Mouse (Mus musculus) gastrocnemius, postnatal 36 days (tissue): ENCODE results near the gene Dgkg. TPM values are rescaled to one million over a fixed set of nuclear protein-coding genes. Genes with fewer than 3 reads are reported as not detected.

Source experiments
- DNase-seq, 2 experiments: peaks; one replicate each; pipeline ENCODE4 v3.0.0; 2022
- intact Hi-C: fragments of 180-260 bp; cut with DNase I; formaldehyde crosslinking; loops from one replicate; pipeline ENCODE4 v1.15.1; 2025
- long read RNA-seq, 2 experiments: library from polyadenylated mRNA; stranded (forward); transcript quantifications; one replicate each; pipeline ENCODE4 v2.0.0; 2021
- total RNA-seq, 2 experiments: library from RNA; stranded (reverse); gene quantifications; 2 replicates each; pipeline ENCODE4 v1.2.3; 2021

Dgkg gene
- total RNA-seq, result under 1 TPM; 0.54 TPM
- long read RNA-seq, experiment 1, result 0 reads
- long read RNA-seq, experiment 2, result 0 reads

DNA sequence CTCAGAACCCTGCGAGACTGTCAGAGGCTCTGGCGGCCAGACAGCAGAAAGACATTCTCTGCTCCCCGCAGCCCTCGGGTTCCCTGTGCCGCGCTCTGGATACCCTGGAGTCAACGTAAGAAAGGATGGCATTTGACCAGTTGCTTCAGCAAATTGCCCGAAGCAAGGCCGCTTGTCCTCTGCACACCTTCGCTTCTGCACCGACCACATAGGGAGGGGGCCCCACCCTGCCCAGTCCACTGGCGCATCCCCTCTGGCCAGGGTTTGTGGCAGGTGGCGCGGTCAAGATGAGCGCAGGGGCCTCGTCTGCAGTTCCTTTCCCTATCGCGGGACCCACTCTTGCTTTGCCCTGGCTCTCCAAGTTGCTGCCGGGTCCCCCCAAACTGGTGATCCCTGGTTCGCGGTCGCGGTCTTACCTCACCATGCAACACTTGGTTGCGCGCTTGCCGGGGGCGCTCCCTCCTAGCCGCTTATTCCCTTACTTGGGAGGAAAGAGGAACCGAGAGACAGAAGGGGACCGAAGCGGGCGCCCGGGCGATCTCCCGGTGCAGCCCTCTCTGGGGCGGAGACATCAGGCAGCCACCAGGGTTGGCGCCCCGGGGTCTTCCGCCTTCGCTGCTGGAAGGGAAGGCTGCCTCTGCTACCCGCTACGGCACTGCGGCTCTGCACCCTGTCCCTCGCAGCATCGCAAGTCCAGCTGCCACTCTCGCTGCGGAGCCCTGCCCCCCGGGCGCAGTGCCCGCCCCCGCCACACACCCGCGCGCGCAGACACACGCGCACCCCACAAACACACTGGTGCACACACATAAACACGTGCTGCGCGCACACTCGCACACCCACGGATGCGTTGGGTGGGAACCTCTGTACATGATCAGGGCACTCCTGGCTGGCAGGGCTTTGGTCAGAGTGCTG, at the start of gene Dgkg:
TSS of gene Dgkg (minus strand) at position 689 of the 912 bp plus-strand sequence.
- peak; percentile 17 to 29 for DNase-seq
- intact Hi-C loops, result no loop called here

DNA sequence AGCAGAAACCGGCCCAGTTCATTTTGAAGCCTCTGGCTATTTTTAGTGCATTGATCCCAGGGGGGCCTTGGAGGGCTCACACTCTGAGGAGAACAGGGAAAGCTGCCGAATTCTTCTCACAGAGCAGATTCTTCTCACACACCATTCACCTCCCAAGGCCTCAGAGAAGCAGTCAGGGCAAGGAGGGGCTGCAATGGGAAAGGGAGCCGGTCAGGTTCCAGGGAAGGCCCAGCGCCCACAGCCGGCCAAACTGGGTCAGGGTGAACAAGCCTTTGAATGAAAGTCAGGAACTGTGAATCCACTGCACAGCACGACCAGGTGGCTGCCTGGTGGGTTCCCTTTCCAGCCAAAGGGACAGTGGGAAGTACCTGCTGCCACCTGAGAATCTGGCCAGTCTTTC, 47.9 kb upstream of the Dgkg start:
- intact Hi-C loops, result no loop called here
- no peak for DNase-seq

DNA sequence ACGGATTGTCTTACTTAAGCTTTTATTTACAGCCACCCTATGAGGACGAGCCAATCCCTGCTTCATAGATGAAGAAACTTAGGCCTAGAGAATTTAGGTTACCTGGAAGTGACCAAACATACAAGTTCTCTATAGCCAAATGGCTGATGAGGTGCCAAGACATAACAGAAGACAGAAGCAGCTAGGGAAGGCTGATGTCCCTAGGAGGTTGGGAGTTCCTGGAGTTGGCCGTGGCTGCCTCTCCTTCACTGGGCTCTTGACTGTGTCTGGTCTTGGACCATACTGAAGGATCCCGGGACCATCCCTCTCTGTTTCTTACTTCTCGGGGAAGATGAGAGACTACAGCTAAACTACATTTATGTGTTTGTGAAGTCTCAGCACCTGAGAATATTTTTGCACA, 47.1 kb upstream of the Dgkg start:
- intact Hi-C loops, result no loop called here
- no peak for DNase-seq

DNA sequence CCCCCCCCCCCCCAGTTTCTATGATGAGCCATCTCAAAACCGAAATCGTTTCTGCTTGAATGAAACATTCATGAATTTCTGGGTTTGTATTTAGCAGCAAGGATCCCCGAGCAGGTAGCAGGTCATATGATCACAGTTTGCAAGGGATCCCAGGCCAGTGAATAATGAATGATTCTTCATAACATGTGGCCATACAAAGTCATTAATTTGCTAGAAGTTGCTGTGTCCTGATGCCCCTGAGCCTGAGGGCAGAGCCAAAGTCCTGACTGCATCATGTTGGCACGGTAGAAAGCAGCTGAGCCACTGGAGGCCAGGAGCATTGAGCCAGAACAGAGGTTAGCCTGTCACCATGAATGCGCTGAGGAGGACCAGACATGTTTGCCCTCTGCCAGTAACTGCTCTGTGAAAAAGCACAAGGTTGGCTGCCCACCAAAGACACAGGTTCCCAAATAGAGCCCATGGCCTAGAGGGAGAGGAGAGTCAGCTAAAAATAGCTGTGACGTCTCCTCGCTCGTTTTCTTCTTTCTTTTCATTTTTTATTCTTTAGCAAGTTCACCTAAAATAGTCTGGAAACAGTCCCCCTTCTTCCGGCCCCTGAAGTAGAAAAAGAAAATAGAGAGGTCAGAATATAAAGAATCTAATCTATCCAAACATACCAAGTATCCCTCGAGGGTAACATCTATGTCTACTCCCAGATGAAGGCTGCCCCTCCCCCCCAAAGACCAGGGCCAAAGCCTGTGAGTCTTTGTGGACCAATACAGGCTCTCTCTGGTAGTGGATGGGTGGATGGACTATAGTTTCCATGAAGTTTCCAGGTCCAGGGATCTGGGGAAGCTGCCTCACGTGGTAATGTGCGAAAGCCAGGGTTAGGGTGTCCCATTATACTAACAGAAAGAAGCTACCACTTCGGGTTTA, 42.1 kb upstream of the Dgkg start:
- intact Hi-C loops, result no loop called here
- DNase-seq, result peak in 1 of 2 experiments; percentile 25

DNA sequence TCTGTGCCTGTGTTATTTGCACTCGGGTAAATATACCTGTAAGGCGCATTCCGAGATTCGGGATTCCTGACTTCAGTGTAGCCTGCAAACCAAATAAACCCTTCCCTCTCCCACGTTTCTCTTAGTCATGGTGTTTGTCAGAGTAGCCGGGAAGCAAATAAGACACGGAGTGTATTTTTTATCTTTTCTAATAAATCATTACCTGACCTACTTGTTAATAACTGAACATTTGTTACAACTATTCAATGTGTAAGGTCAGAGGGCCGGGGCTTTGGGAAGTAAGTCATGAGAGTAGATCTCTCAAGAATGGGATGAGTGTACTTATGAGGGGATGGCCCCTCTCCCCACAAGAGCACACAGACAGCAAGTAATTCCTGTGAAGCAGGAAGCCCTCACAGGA, 41.1 kb upstream of the Dgkg start:
- intact Hi-C loops, result no loop called here
- DNase-seq, result no peak

DNA sequence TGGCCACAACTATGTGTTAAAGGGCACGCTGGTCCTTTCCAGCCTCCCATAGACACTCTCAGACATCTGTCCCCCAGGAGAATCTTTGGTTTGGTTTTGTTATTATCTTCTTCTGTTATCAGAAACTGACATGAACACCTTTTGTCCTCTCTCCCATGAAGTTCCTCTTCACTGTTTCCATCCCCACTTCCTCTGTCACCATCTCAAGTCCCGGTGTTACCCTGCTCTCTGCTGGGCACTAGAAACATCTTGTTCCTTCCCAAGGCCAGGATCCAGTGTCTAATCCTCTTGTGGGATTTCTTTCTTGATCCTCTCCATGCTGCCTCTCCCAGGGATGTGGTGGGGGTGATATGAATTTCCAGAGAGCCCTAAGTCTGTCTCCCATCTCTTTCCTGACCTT, 32.6 kb upstream of the Dgkg start:
- no peak for DNase-seq
- intact Hi-C loops, result no loop called here

DNA sequence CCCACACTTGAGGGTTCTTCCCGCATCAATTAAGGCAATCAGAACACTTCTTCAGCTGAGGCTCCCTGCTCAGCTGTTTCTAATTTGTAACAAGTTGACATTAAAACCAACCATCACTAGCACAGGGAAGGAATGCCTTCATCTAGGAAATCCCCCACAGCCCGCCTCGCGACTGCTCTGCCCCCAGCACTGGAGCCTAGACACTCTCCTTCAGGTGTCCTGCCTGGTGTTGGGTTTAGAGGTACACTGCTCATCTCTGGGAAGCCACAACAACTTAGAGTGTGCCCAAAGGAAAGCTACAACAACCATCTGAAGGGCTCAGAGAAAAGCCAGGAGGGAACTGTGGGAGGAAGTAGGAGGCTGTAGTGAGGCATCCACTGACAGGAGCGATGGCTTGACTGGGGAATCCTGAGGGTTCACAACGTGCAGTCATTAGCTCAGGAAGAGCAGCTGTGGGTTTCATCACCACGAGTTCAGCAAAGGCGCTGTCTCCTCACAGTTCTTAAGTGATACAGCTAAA, 30.8 kb upstream of the Dgkg start:
- no peak for DNase-seq
- intact Hi-C loops, result no loop called here

DNA sequence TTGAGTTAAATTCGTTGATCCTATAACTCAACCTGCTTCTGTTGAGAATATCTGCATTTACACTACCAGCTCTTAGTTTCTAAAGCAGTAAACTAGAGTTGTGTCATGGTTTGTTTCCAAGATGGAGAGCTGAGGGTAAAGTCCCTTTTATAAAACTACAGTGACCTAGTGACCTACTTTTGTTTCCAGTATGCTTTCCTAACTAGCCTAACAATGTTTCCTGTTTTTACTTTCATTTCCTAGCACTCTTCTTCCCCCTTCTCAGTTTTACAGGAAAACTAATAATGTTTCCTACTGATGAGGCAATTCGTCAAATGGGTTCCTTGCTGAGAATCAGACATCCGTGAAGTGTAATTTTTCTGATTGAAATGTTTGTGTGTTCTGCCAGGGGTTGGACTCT, 26.6 kb upstream of the Dgkg start:
- intact Hi-C loops, result no loop called here
- DNase-seq, result no peak

DNA sequence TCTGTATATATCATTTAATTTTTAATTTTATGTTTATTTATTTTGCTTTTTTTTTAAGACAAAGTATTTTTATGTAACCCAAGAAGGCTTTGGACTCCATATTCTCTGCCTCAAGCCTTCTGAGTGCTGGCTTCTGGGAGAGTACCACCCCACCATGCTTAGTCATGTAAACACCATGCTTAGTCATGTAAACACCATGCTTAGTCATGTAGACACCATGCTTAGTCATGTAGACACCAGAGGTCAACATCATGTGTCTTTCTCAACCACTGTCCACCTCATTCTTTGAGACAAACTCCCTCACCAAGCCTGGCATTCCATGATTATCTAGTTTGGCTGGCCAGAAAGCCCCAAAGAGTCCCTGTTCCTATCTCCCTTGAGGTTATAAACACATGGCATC, 25.7 kb upstream of the Dgkg start:
- intact Hi-C loops, result no loop called here
- DNase-seq, result no peak

DNA sequence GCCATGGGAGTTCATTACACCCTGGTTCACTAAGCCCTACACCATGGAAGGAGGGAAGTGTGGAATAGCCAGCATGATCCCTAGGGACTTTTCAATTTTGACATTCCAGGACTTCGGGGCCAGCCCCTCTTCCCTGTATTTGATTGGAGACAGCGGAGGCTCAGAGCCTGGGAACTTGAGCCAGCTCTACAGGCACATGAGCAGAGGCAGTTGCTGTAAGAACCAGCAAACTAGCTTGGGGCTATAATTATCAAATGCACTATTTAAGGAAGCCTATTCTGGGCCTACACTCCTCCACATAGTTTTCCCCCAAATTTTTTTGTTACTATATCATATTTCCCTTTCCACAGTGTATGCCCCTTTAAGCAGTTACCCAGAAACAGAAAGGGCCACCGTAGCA, 22.6 kb upstream of the Dgkg start:
- no peak for DNase-seq
- intact Hi-C loops, result no loop called here

DNA sequence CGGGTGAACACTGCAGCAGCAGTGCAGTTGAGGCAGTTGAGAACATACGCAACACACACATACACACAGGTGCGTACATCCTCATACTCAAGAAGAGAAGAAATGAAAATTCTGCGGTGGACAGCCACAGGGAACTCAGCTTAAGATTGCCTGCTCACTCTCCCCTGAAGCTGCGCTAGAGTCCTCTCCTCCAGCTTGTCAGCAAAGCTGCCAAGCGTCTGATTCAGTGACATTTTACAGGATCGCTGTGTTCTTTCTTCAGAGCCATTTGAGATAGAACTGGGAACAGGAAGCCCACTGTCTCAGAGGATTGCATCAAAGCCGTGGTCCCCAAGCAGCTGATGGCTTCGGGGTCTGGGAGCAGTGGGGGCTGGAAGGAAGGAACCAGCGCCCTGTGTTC, 17.6 kb upstream of the Dgkg start:
- intact Hi-C loops, result no loop called here
- no peak for DNase-seq

DNA sequence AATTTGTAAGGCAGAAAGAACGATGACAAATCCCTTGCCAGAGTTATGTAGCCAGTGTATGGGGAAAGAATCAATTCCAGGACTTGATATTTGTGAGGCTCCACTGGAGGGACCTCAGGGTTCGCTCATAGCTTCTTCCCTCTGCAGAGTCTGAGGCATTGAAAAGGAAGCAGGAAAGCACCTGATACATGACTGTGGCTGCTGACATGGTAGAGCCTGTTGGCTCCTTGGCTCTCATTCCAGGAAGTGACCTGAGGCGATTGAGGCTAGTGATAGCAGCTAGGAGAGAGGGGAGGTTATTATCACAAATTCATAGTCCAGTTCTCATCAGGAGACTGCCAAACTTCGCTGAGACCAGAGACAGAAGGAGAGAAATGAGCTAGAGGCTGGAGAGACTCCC, 17.1 kb upstream of the Dgkg start:
- intact Hi-C loops, result no loop called here
- DNase-seq, result no peak

DNA sequence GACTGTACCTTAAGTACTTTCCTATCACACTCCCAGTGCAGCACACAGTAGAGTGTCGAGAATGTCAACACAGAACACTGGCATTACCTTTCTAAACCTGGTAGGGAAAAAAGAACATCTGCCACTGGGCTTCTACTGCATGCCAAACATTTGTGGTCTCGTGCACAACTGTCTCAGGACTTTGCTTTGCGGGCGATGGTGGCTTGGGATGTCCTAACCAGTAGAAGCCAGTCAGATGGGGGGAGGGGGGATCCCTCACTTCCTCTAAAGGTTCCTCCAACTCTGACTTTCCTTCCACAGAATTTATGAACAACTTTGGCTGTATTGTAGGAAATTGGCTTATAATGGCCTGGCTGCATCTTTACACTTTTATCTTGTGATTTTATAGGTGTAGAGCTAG, 7.0 kb upstream of the Dgkg start:
- intact Hi-C loops, result no loop called here
- no peak for DNase-seq

DNA sequence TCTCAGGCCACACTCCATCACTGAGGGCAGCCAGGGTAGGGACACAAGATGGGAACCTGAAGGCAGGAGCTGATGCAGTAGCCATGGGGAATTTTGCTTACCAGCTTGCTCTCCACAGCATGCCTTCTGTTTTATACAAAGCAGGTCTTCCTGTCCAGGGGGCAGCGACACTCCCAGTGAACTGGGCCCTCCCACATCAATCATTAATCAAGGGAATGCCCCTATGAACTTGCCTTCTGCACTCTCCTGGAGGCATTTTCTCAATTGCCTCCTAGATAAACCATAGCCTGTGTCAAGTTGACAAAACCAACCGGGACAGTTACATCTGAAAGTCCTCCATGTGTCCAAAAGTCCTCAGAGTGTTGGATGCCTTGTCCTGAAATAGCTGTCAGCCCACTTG, 6.1 kb upstream of the Dgkg start:
- intact Hi-C loops, result no loop called here
- no peak for DNase-seq

DNA sequence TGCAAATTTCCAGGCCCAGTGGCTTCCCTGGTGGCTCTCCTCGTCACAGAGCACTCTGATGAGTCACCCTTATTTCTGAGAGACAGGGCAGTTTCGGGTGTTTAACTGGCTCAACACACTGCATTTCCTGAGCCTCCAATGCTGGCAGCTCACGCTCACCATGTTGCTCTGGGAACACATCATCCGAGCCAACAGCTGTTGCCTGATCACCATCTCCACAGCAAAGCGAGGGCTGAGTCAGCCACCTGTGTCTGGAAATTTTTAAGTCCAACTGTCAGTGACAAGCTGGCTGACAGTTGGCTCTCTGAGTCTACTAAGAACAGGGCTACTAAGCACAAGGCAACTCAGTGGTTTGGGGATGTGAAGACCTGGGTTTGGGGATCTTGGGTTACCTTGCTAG, 4.1 kb upstream of the Dgkg start:
- intact Hi-C loops, result no loop called here
- DNase-seq, result no peak

DNA sequence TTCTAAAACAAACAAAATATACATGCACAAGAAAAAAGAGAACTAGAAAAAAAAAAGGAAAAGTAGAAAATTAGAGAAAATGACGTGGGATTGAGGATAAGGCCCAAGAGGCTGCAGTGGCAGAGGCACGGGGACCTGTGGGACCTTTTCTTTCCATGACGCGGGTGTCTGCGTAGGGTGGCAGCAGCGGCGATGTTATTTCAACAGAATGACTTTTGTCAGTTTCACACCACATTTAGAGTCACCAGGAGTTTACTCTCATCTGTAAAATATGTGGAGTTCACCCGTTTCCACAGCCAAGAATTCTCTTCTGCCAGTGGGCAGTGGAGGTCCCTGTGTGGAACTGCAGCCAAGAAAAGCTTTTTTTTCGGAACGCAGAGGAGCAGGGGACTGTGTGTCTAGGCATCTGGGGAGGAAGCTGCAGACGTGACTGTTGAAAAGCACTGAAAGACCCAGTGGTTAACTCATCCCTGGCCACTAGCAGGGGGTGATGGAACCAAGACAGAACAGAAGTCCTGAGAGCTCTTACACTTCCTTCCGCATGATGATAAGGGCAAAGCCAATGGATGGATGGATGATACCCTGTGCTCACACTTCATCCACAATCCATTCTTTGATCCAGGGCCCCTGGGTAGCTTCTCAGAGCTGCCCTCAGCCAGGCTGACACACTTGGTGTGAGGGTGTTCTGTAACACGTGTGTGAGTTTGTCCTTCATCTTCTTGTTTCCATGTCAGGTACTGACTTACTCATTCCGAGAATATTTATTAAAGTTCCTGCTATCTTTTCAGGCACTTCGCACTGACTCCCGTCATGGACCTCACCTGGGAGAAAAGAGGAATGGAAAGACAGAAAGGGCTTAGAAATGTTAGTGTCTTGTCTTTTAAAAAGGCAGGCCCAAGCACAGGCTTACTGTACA, 1.1 kb upstream of the Dgkg start:
- intact Hi-C loops, result no loop called here

DNA sequence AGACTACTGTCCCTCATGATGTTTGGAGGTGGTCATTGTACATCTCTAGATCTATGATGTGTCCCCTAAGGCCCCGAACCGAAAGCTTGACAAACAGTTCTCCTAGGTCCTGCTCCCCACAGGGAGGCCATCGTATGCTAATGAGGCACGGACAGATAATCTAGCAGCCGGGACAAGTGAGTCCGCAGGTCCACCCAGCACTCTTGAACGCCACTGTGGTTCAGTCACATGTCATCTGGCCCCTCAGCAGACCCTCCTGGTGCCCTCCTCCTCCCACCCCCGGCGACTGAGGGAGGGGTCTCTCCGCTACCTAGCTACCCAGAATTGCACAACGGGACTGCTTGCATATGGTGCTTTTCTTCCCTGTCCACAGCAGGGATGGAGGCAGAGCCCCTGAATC, 1.2 kb downstream of the Dgkg start:
- intact Hi-C loops, result no loop called here

More for the DNA sequence above, 1.1 kb upstream of the Dgkg start:
- DNase-seq, result no peak

DNA sequence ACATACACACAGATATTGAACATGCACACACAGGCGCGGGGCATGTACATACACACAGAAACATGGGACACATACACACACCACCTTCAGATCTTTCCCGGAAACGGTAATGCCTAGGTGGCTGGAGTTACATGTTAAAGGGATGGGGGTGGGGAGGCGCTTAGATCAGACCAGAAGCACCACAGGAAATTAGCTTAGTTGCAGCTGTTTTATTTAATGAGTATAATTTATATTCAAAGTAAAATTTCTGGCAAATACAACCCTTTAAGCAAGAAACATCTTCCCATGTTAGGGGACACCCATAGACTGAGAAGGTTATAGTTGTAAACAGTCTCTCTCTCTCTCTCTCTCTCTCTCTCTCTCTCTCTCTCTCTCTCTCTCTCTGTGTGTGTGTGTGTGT, 1.8 kb downstream of the Dgkg start:
- DNase-seq, result no peak
- intact Hi-C loops, result no loop called here

More for the DNA sequence above, 1.2 kb downstream of the Dgkg start:
- DNase-seq, result no peak

DNA sequence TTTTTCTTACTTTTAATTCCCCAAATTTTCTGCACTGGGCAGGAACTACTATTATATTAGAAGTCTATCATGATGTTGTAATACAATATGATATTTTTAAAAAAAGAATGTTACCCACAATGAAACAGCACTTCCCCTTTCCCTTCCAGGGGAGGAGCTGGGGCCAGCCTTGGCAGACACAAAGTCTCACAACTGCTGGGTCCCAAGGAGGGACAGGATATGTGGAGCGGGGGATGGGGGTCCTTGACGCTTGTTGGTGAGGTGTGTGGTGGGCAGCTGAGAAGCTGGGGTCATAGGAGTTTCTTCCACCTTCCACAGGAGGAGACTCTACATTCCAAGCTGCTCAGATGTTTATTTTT, 2.6 kb downstream of the Dgkg start:
- intact Hi-C loops, result no loop called here
- DNase-seq, result no peak

DNA sequence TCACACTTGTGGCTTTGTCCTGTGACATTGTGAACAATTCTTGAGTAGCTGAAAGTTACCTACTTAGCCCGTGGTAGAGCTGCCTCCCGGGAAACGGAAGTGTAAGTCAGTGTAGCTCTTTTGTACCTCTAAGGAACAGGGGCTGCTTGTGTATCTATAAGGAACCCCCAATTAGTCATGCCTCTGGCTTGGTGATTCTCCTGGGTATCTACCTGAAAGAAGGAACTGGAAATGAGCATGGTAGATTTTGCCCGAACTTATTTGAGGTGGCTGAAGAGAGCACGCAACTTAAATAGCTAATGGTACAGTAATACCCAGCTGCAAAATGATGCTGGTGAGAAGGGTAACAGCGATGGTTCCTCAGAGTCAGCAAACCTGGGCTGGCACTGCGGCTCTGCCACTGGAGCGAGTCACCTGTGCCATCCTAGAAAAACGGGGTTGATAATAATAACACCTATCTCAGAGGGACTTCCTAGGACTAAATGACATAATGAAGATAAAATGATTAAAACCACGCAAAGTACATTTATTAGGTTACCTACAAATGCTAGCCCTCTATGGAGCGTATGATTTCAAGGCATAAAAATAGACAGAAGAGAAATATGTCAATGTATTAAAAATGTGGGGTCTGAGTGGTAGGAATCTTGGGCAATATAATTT, 3.1 kb downstream of the Dgkg start:
- no peak for DNase-seq
- intact Hi-C loops, result no loop called here
